Mouse (Mus musculus): ENCODE measurements around the gene Nnmt. TPM values are rescaled to one million over a fixed set of nuclear protein-coding genes. Genes with fewer than 3 reads are reported as not detected.

Nnmt gene
- total RNA-seq, 2 experiments from 2014 or later, result 24.5 to 55.3 TPM

DNA sequence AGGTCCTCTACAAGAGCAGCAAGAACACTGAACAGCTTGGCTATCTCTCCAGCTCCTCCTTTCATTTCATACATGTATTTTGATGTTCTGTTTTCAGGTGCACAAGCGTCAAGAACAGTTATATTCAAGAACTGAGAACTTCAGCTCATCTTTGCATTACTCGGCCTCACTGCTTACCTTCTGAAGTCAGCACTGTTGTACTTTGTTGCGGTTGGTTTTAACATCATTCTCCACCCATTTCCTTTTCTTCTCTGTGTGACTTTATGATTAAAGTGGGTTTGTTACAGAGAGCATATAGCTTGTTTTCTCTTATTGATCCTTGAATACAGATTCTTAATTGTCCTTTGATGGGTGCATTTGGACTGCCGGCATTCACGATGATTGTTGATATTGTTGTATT lies 42.6 kb downstream of the Nnmt start:
- no peak for DNase-seq (ENCODE audit: low spot score in 2 of 2)

DNA sequence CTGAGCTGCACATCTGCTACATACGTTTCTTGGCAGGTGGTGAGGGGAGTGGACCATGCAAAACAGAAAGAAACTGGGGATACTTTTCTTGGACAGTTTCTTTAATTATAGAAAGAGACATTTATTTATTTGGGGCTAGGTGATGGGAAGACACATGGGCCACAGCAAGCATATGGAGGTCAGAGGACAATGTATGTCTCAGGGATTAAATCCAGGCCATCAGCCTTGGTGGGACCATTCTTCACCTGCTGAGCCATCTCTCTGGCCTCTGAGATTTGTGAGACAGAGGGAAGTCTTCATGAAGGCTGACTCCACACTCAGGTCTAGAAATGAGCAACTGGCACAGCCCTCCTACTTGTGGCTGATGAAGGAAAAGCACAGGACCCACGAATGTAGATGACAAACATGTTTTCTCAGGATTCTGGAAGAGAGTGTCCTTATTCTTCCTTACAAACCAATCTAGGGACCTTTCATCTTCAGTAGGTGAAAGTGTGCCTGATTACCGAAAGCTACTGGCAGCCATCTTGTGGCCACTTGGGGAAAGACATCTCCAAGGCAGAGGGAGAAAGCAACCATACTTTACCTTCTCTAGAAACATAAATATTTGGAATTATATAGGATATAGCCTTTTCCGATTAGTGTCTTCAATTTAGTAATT lies 45.3 kb downstream of the Nnmt start:
- DNase-seq (ENCODE audit: low spot score in 2 of 2), result peak; percentile 10 to 49

DNA sequence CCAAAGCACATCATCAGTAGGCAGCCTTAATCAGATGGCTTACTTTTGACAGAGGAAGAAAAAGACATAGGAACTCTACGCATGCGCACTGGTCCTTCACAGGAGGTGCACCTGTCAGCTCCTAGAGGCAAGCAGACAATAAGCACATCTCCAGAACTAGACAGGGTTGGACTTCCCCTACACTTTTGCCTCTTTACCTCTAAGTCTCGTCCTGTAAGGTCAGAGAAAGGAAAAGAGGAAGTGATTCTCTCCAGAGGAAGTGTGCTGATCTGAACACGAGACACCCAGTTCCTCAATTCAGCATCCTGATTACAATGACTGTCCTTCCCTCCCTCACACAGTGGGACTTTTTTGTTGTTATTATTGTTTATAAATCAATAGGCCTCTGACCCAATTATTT lies 46.3 kb downstream of the Nnmt start:
- DNase-seq (ENCODE audit: low spot score in 2 of 2), result no peak

DNA sequence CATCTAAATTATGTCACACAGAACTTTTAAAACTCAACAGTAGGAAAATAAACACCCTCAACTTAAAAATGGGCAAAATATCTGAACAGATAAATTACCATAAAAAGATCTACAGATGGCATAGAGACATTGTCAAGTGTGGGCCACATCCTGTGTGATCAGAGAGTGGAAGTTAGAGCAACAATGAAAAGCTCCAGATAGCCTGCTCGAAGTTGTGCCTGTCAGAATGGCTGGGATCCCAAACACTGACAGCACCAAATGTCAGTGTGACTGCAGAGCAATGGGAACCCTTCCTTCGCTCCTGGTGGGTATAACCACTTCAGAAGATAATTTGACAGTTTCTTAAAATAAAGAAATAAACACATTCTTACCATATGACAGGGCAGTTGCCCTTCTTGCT lies 55.9 kb downstream of the Nnmt start:
- DNase-seq (ENCODE audit: low spot score in 2 of 2), result no peak

DNA sequence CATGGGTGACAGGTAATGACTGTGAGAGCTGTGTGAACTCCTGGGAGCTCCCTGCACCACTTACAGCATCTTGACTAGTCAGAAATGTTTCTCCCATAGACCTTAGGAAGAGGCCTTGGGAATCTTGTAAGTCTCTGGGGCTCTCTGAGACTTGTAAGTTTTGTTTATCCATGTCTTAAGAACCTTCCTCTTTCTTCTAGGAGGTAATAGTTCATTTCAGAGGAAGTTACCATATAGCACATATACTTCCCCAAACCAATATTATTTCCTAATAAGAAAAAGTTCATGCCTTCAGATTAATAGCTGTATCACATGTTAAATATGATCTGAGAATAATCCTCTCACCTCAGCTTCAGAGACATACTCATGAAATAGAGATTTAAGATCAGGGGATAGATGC lies 57.7 kb downstream of the Nnmt start:
- DNase-seq (ENCODE audit: low spot score in 2 of 2), result no peak

Other genes with a start within 250 kb of the Nnmt start
- gene Rexo2, start 124.5 kb downstream of the Nnmt start, total RNA-seq (2021), result 100 to 1,000 TPM; 131 to 157 TPM
- 10 to 100 TPM; 71.5 to 78.9 TPM for gene Rbm7, start 109.9 kb downstream of the Nnmt start, total RNA-seq (2021)
- 10 to 100 TPM; 43.0 to 45.3 TPM for gene Gm5617, start 109.7 kb downstream of the Nnmt start, total RNA-seq (2021)
- gene Zbtb16, start 231.1 kb upstream of the Nnmt start, total RNA-seq (2021), result 10 to 100 TPM; 77.6 to 92.0 TPM